Mouse (Mus musculus): ENCODE measurements around the gene Plppr1. TPM values are rescaled to one million over a fixed set of nuclear protein-coding genes. Genes with fewer than 3 reads are reported as not detected.
A peak's percentile ranks its signal among the peaks of the same experiment; 100 is the strongest.

Plppr1 gene
- total RNA-seq, 2 experiments from 2014 or later, result 0.44 to 0.60 TPM

DNA sequence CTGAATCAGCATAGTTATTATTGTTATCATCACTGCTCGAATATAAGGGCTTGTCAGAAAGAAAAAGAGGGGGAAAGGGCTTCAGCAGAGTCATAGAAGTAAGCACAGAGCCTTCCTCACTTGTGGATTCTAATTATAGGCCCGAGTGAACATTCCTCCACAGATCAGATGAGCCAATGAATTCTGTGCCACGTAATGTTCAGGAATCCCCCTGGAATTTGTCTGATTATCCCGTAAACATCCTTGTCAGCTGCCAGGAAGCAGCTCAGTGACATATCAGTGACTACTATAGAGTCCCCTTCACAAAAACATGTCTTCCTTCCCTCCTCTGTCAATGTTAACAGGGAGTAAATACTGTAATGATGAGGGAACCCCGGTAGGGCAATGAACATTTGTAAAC lies 50.9 kb downstream of the Plppr1 start:
- no peak for DNase-seq (ENCODE audit: low spot score in 2 of 2)

DNA sequence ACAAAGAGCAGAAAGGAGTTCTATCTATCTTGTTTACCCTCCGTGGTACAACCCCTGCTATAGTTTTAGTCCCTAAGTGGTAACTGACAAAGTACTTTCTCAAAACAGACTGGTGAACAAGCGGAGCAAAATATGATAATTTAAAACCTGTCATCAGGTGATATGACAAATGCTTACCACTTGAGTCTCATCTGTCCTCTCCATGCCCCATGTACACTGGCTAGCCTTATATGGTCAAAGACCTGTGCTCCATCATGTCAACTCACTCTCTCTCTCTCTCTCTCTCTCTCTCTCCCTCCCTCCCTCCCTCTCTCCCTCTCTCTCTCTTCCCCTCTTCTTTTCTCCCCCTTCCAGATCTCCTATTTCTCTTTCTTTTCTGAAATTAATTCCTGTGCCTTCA lies 59.8 kb downstream of the Plppr1 start:
- no peak for DNase-seq (ENCODE audit: low spot score in 2 of 2)

DNA sequence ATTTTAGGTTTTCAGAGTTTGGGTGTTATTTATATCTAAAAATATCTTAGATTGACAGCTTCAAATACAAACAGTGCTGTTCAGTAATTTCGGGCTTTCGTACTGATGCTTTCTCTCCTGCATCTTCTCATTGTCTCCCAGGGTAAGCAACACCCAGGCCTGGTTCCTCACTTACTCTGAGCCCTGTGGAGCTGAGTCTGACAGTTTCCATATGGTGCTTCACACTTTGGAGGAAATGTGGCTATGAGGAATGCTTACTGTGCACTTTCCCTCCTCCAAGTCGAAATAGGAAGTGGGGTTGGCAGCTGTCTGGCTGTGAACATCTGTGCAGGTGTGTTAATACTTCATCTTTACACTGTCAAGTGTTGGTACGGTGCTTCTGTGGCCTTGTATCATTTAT lies 85.7 kb downstream of the Plppr1 start:
- DNase-seq (ENCODE audit: low spot score in 2 of 2), result no peak

DNA sequence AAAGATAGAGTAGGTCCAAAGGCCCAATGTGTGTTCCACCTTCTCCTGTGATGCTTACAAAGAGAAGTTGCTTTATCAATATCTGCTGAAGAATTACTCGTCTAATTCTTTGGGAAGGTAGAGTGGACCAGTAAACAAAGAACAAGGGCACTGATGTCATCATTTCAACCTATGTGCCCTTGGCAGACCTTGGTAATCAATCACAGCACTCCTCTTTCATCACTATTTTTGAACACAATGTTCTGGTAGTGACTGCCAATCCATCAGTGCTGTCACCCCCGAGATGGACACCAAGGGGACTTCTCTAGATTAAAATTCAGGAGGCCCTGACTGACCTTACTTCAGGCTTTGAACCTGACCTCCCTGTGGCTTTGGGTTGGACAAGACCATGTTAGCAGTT lies 89.7 kb downstream of the Plppr1 start:
- no peak for DNase-seq (ENCODE audit: low spot score in 2 of 2)

DNA sequence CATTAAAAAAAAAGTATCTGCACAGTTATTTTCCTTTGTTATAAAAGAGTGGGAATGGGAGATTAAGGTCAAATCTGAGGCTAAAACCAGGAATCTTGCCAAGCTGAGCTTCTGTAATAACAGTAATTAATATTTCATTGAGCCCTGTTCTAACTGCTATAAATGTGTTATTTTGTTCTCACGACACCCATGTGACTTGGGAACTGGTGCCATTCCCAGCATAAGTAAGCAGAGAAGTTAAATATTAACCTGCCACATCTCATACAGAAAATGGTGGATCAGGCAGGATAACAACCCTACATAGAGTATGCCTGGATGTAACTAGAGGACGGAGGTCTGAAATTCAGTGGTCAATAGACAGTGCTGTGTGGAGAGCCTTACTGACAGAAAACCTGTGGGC lies 90.2 kb downstream of the Plppr1 start:
- no peak for DNase-seq (ENCODE audit: low spot score in 2 of 2)

DNA sequence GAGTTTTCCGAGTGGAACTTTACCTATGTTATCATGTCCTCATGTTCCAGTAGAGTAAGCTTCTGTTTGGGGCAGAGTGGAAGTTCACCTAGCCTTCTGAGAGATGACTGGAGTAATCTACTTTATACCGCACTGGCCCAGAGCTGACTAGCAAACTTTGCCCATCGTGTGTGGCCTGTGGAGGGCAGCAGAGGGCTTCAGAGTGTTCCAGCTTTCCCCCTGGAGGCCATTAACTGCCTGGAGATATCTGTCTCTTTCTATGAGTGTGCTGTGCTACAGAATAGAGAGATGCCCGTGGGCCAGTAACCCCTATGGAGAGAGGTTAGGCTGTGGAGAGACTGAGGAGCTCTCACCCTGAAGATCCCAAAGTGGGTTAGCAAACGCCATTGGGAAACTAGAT lies 94.8 kb downstream of the Plppr1 start:
- peak in 1 of 2 experiments; percentile 9 for DNase-seq (ENCODE audit: low spot score in 2 of 2)

DNA sequence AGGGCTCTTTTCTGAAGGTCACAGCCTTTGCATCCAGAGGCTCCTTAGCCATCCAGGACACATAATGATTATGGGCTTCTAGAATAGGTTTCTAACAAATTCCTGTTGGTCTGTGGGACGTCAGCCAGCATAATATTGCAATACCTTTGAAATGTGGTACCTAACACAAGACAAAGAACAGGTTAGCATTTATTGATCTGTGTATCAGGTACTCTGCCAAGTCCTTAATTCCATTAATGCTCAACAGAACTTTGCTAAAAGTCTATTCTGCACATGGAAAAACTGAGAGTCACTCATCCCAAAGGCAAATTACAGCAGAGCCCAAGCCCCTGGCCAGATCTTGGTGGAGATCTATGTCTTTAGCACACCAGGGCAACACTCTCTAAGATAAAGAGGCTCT lies 97.7 kb downstream of the Plppr1 start:
- DNase-seq (ENCODE audit: low spot score in 2 of 2), result no peak

DNA sequence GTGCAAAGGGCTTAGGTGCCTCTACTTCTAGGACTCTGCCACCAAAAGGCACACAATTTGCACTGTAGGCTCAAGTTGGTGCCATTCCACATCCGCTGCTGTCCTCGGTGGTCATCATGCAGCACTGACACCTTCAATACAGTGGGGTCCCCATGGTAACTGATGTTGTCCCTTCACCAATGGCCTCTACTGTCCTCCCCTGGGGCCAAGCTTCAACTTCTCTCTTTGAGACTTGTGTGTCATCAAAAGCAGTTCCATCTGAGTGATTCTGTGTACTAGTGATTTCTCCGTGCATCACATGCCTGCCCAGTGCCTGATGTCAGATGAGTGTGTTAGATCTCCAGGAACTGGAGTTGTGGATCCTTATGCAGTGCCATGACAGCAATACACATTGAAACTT lies 104.2 kb downstream of the Plppr1 start:
- DNase-seq (ENCODE audit: low spot score in 2 of 2), result no peak

DNA sequence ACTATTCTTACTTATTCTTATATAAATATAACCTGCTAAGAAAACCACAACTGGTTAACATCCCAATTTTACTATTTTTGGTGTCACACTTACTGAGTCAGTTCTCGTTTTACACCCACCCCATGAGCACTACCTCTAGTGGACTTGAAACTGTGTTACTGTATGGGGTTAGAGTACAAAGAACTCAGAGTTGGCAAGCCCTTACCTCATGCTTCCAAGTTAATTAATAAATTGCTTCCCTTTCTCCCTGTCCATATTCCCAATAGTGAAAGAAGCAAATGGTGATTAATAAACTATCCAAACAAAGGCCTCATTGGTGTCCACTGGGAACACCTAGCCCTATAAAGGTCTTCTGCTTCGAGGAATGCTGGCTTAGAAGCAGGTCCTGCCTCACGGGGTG lies 107.3 kb downstream of the Plppr1 start:
- no peak for DNase-seq (ENCODE audit: low spot score in 2 of 2)

DNA sequence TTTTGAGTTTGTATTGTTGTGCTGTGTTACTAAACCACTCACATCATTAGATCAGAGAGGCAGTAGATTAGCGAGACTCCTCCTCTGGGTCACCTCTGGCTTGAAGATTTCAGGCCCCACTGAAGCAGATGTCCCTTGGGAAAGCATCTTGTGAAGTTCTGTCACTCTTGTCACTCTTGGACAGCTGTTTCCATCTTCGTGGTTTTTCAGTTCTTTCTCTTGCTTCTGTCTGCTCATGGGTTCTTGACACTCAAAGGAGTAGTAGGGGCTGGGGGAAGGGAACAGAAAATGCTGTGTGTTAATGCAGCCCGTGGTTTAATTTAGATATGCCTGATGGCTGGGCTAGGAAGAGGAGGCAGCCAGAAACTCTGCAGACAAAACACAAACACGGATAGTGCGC lies 108.0 kb downstream of the Plppr1 start:
- no peak for DNase-seq (ENCODE audit: low spot score in 2 of 2)

DNA sequence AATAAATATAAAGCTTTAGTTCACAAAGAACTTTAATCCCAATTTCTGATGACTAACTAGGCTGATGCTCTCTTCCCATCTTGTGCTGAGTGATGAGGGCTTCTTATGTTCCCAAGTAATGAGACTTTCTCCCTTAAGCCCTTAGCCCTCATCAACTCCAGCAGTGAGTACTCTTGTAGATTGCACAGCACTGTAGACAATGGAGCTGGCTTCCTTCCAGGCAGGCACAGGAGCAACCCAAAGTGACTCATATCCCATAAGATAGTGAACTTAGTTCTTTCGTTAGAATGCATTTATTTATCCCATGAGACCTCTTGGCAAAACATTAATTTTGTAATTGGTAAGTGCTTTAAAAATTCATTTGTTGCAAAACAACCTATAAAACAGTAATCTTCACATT lies 110.4 kb downstream of the Plppr1 start:
- peak in 1 of 2 experiments; percentile 50 for DNase-seq (ENCODE audit: low spot score in 2 of 2)

DNA sequence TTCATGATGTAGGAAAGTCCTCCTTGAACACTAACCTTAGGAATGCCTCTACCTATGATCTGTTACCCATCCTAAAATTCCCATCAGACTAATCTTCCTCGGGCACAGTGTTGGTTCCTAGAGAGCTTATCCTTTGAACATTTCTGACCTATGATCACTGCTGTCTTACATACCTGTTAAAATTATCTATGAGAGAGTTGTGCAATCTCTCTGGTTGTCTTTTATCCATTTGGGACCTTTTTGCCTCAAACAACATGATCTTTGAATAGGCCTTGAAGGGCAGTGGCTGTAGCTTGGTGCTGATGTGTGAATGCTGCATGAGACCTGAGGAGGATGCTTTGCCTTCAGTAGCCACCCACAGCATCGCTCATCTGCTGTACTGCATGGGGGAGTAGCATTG lies 119.0 kb downstream of the Plppr1 start:
- no peak for DNase-seq (ENCODE audit: low spot score in 2 of 2)

DNA sequence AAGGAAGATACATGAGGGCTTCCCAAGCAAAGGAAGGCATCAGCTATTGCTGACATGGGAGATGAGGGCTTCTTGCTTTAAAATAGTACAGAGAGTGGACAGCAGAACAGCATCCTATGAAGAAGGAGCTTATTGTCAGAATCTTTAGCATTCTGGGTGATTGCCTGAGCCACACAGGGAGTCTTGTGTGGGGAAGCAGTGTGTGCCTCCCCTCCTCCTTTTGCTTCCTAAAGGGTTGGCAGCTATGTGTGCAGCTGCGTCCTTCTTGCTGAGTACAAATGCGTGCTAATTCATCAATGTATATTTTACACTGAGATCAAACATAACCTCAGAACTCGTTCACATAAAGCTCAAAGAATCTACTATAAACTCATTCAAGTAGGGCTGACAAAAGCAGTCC lies 119.8 kb downstream of the Plppr1 start:
- no peak for DNase-seq (ENCODE audit: low spot score in 2 of 2)

DNA sequence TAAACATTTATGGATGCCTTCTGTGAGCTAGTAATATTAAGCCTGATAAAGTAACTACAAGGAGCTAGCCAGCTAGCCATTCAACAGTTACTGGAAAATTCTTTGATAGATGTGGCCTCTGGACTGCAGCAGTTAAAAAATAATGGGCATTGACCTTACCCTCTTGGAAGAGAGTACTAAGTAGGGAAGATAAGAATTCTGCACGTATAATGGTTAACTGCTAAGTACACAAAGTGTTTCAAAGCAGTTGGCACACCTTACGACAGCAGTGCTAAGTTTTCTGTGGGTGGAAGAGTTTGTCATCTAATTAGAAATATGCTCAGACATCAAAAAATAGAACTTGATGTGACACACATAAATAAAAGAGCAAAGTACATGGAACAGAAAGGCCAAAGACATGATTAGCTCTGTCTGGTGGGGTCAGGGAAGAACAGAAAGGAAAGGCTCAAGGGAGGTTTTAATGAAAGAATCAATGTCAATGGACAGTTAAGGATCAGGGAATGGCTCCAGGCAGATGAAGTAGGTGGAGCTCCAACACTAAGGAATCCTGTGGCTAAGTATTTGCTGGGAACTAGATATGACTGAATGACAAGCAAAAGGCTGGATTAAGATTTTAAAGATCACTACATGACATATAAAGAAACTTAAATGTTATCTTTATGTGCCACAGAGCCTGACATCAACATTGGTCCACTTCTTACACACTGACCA lies 120.6 kb downstream of the Plppr1 start:
- DNase-seq (ENCODE audit: low spot score in 2 of 2), result no peak

DNA sequence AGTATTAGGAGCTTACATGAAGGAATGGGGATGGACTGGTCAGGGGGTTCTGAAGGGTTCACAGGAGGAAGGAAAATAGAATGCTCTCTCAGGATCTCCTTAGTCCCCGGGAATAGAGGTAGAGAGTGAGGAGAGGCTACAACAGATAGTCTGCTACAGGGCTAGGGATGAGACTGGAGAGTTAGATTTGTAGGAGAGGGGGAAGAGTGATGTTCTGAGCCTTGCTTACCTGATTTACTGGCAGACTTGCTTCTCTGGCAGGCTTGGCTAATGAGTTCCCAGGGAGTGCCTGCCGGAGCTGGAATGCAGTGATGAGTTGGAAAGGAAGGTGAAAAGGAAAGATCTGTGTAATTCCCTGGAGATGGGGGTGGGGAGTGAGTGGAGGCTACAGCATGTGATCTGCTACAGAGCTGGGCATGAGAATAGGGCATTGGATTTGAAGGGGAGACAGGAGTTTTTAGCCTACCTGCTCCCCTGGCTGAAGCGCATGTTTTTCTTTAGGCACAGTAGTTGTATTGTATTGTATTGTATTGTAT lies 131.0 kb downstream of the Plppr1 start:
- no peak for DNase-seq (ENCODE audit: low spot score in 2 of 2)

DNA sequence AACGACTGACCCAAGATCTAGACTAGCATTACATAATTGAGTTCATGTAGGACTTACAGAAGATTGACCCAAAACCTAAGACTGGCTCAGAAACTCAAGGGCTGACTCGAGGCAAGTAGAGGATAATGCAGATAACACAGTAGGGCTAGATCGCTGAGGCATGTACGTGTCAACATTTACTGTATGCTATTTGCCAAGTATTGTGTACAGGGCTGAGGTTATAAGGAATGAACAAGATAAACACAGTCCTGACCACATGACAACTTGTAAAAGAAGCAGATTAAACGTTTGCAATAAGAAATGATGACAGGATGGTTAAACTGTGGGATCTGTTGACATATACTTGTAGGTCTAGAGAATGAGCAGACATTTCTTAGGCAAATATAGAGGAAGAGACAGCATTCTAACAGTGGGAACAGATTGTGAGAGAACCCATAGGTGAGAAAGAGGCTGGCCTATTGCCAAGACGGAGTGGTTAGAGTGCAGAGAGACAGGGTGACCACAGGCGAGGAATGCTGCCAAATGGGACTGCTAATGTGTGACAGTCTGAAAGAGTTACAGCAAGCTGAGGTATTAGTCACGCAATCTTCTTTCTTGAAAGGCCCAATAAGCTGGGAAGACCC lies 138.2 kb downstream of the Plppr1 start:
- peak in 1 of 2 experiments; percentile 9 for DNase-seq (ENCODE audit: low spot score in 2 of 2)

DNA sequence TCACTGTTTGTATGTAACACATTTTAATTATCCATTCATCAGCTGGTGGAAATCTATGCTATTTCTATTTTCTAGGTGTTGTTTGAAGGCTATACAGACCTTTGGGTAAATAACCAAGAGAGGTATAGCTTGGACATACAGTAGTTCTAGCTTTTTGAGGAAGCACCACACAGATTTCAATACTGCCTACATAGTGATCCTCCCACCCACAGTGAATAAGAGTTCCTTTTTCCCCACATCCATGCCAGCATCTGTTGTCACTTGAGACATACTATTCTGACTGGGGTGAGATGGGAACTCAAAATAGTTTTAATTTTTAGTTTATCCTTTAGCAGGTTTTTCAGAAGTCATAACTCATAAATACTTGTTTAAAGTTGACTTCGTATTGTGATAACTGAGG lies 151.4 kb downstream of the Plppr1 start:
- DNase-seq (ENCODE audit: low spot score in 2 of 2), result no peak

DNA sequence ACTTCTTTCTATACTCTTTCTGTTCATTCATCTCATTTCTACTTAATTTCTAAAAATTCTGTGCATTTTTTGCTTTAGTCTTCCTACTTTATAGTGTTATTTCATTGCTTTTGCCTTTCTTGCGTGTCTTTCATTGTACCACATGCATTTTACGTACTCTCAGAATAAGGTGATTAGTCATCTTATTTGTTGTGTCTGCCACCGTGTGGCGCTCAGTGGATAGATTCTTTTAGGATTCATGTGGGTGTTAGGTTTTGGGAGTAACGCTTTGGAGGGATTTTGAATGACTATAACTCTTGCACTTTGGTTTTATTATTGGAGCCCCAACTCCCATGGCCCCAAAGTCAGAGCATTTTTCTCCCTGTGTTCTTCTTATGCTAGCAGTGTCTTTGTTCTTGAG lies 152.5 kb downstream of the Plppr1 start:
- DNase-seq (ENCODE audit: low spot score in 2 of 2), result no peak

DNA sequence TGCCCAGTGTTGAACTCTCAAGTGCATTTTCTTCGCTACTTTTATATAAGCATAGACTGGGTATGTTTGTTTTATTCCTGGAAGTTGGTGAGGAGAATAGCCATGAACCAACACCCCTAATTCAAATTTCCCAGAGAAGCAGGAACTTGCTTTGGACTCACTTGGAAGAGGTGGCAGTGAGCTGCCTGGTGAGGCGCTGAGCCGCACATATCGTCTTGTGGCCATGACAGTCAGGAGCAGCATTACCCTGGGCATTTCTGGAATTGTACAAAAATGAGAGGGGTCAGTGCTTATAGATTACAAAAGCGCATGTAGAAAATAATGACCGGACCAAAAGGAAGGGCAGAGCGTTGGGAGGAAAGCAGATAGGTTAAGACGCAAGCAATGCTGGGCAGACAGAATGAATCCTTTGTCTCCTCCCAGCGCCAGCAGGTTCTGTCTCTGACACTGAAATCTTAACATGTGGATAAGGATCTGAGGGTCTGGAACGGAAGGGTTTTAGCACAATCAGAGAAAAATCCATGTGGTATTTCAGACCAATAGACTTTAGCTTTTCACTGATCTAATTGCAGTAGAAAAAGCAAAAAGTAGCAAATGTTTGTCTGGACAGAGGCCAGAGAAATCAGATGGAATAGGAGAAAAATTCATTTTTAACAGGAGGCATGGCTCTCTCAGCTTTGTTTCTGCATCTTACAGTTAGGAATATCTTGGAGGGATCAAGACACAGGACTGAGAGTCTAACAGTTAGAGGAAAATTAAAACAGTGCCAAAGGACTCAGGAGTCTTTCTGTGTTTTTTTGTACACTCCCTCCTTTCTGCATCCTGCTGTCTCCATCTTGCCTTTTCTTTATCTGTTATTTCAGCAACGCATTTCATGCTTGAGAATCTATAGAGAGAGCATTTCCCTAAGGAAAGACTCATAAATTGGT lies 153.8 kb downstream of the Plppr1 start:
- no peak for DNase-seq (ENCODE audit: low spot score in 2 of 2)

DNA sequence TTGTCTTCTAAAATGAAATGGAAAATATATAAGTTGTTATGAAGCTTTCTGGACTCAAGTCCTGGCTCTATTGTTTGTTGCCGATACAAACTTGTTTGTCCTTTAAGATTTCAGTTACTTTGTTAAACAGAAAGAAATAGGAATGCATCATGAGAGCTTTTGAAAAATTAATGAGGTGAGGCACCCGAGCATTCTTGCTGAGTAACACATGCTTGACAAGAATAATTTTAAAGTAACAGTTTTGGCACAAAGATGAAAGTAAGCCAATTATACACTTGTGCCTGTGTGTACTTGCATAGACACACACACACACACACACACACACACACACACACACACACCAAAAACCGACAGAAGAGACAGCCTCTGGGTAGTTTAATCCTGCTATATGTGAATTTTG lies 155.3 kb downstream of the Plppr1 start:
- no peak for DNase-seq (ENCODE audit: low spot score in 2 of 2)

DNA sequence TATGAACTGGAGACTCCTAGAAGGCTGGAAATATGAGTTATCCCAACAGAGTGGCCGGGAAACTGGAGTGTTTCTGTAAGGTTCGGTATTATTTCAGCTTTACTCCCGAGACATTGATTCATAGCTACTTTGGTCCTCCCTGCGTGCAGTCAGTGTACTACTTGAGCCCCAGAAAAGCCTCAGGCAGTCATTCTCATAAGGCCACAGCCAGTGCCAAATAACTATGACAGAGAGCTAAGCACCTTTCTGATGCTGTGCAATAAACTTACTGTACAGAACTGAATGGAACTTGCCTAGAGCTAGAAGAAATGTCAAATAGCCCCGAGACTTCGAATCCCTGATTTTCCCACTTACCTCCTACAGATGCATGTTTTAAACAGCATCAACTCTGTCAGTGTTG lies 164.4 kb downstream of the Plppr1 start:
- DNase-seq (ENCODE audit: low spot score in 2 of 2), result no peak

DNA sequence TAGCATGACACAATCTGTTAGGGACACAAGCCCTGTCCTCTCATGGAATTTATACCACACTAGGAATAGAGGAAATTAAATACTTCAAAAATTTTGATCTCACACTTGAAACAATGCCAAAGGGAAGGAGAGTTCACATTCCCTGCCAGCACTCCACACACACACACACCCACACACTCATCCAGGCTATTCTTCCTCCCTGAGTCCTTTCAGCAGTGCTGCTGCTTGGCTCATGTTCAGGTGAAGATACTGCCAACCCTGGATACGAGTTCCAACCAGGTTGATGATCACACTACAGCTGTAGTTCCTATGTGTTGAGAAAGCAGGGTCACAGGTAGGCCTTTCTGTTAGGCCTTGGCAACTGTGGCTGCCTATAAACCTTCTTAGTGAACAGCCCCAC lies 165.9 kb downstream of the Plppr1 start:
- no peak for DNase-seq (ENCODE audit: low spot score in 2 of 2)
